Mouse (Mus musculus) layer of hippocampus, adult 6 months (tissue): ENCODE measurements around the gene Pnpla2. TPM values are rescaled to one million over a fixed set of nuclear protein-coding genes. Genes with fewer than 3 reads are reported as not detected.

Source experiments
- long read RNA-seq, 2 experiments: library from polyadenylated mRNA; unstranded; transcript quantifications; one replicate each; pipeline ENCODE4 v2.0.0; 2019 to 2020
- polyA plus RNA-seq: library from polyadenylated mRNA; unstranded; fragments of <200 nt; fragmentation: Nextera tagmentation; gene quantifications from 2 replicates; pipeline ENCODE4 v1.2.3, GENCODE M21; 2021

Pnpla2 gene
- polyA plus RNA-seq = 14.8 and 16.6 TPM in 2 replicates
- long read RNA-seq, experiment 1, transcript Pnpla2-203 (9 exons, 2,625 nt) = major isoform, 22 of 25 reads
- long read RNA-seq, experiment 1, partial matches to known transcripts = 3 of 25 reads
- long read RNA-seq, experiment 1, other reads (novel, unspliced or antisense) = 0 of 25 reads
- long read RNA-seq, experiment 2, transcript Pnpla2-203 (9 exons, 2,625 nt) = major isoform, 63 of 67 reads
- long read RNA-seq, experiment 2, partial matches to known transcripts = 3 of 67 reads
- long read RNA-seq, experiment 2, other reads (novel, unspliced or antisense) = 1 of 67 reads

DNA sequence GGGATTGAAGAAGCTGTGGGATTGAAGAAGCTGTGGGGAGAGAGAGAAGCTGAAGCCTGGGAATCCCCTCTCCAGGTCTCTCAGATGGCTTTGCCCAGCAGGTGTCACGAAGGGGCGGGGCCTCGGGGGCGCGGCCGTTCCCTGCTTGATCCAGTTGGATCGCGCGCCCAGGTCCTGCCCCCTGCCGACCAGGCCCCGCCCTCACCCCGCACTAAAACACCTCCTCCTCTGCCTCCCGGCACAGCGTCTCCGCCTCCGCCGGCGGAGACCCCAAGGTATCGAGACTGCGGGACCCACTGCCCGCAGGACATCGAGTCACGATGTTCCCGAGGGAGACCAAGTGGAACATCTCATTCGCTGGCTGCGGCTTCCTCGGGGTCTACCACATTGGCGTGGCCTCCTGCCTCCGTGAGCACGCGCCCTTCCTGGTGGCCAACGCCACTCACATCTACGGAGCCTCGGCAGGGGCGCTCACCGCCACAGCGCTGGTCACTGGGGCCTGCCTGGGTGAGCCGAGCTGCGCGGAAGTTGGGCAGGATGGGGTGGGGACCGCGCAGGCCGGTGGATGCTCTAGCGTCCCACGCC lies at the start of gene Pnpla2:
Gene Pnpla2 (plus strand): TSS at position 232 of the 585 bp plus-strand sequence.

DNA sequence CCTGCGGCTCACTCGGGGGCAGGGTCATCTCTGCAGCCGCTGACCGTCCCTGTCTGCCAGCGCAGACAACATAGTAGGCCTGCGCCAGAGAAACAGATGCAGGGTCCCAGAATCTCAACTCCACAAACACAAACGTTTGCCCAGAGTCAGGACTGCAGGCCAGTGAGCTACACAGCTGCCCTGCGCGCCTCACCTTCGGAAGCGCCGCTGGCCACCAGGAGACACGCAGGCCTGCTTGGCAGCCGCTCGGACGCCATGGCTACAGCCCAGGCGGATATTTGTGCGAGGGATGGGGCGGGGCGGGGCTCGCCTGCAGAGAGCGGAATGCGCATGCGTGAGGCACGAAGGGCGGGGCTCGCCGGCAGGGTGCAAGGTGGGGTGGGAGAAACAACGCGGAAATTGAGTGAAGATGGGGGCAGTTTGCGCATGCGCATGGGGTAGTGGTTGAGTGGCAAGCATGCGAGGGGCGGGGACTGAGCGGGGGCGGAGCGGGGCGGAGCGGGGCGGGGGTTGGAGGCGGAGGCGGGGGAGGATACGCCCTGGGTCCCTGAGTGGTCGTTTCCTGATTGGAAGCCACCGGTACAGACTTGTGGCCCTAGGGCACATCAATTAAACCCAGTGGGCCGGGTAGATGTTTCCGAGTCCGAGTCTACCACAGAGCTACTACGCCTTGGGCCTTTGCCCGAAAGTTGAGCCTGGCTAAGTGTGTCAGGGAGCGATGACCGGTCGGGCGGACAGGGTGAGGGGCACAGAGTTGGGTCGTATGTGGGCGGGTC lies 41.0 kb upstream of the Pnpla2 start, which contains the start of gene Gatd1:
Gene Gatd1 (minus strand): TSS at position 328 of the 776 bp plus-strand sequence.

DNA sequence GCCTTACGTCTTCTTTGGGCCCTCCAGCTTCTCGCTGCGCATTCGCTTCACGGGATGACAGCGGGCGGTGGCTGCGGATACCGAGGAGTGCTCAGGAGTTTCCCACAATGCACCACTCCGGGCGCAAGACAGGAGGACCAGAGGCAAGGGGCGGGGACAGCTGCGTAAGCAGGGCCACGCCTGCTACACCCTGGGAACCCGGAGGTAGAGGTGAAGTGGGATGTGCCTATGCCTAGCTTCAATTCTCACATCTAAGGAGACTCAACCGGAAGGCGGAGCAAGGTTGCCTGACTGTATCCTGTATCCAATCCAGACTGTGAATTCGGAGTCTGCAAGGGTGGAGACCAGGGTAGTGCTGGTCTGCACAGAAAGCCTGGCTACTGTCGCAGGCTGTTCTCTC lies 25.7 kb upstream of the Pnpla2 start, which contains the start of gene Cend1:
Gene Cend1 (minus strand): TSS at position 182 of the 400 bp plus-strand sequence.

DNA sequence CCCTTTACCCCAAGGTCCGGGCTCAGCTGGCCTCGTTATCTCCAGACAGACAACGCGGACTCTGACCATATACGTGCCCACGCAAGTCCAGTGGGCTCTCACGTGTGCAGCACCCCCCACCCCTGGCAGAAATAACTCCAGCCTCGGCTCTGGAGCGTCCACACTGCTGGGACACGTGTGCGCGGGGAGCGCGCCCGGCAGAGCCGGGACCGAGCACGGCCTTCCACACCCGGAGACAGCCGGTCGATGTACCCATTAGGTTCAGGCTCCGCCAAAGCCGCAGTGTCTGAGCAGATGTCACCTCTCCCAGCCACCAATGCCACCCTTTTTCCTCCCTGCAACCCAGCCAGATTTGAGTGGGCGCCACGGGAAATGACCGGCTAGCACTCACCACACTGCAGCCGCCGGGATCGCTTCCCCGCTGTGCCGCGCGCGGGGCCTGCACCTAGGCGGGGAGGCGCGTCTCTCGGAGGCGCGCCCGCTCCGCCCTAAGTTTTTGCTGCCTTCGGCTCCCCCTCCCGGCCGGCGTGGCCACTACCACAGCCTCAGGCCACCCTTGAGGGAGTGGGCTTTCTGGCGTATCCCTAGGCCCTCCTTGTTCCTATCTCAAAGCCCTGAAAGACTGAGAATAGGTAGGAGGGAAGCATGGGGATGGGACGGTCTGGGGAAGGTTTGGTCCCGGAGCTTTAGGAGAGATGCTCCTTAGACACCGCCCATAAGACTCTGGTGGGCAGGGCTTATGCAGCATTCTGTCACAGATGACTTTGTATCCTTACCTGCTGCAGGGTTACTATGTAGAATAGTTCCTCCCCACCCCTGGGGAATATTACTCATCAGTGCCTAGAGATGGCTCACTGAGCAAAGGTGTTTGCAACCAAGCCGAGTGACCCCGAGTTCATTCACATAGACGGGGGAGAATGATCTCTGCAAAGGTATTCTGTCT lies 17.5 kb upstream of the Pnpla2 start, which contains the start of gene Slc25a22:
Gene Slc25a22 (minus strand): TSS at position 715 of the 943 bp plus-strand sequence.

DNA sequence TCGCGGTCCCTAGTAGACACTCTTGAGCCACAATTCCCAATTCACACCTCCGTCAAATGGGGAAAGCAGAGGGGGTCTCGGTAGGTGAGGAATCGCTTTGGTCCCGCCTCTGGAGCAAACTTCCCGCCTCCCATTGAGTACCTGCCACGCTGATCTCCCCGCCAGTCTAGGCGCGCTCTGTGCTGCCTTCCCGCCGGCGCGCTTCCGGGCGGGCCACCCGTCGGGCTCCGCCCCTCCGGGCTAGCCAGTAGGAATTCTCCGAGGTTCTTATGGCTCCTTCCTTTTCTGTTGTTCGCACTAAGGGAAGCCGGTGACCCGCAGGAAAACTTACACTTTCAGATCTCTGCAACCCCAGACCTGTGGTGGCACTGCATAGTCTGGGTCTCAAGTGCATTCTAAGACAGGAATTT lies 11.2 kb upstream of the Pnpla2 start, which contains the start of gene Pidd1:
Gene Pidd1 (minus strand): TSS at position 198 of the 410 bp plus-strand sequence.

DNA sequence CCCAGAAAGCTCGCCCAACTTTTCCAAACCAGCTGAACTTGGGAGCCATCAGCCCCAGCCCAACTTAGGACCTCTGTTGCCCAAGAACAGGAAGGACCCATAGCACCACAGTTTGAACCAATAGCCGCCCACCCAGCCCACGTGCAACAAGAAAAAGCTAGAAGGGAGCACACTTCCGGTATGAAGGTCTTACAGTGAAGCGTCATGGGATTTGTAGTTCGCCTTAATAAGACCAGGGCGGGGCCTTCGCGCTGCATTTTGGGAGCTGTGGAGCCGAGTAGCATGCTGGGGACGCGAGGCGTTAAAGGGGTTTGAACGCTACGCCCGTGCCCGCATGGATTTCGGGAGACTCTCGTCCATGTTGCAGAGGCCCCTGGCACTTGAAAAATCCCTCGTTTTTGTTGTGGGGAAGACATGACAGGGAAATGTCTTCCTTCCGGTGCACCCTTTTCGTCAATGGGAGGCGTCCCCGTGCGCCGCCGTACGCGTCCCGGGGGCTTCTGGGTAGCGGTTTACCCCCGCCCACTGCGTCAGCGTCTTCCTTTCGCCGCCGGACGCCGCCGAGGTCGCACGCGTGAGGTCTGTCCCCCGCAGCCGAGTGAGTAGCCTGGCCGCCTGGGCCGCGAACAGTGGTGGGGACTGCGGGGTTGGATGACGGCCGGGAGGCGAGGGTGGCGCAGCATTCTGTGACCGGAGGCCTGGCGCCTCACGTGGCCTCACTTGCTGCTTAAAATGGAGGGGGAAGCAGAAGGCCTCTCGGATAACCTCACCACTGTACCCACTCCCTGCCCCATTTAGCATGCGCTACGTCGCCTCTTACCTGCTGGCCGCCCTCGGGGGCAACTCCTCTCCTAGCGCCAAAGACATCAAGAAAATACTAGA lies 7.6 kb upstream of the Pnpla2 start, which contains the start of gene Rplp2:
Gene Rplp2 (plus strand): TSS at position 261 of the 882 bp plus-strand sequence.

DNA sequence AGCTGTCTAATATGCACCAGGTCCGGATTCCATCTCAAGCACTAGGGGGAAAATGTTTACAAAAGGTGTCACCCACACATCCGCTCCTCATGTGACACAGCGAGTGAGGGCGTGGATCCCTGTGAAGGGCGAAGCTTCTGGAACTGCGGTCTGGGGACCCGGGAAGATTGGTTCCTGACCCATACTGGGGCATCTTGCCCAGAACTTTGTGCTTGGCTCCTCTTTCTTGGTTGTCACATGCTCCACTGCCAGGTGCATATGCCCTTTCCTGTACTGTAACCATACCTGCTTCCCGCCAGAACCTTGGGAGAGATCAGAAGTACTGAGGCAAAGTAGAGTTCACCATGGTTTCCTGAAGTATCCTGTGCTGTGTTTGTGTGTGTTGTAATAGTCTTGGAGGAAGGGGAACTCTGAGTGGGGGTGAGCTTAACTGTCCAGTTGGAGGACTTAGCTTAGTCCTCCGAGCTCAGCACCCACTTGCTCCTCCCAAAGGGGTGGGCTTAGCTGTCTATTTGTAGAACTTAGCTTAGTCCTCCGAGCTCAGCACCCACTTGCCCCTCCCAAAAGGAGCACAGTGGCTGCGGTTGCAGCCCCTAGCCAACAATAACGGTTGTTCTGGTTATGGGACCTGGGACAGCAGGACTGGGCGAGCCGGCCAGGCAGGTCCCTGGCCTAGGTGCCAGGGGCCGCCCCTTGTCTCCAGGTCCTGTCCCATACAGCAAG lies 5.6 kb downstream of the Pnpla2 start, which contains the start of gene Cracr2b:
Gene Cracr2b (plus strand): TSS at position 704 of the 723 bp plus-strand sequence.

DNA sequence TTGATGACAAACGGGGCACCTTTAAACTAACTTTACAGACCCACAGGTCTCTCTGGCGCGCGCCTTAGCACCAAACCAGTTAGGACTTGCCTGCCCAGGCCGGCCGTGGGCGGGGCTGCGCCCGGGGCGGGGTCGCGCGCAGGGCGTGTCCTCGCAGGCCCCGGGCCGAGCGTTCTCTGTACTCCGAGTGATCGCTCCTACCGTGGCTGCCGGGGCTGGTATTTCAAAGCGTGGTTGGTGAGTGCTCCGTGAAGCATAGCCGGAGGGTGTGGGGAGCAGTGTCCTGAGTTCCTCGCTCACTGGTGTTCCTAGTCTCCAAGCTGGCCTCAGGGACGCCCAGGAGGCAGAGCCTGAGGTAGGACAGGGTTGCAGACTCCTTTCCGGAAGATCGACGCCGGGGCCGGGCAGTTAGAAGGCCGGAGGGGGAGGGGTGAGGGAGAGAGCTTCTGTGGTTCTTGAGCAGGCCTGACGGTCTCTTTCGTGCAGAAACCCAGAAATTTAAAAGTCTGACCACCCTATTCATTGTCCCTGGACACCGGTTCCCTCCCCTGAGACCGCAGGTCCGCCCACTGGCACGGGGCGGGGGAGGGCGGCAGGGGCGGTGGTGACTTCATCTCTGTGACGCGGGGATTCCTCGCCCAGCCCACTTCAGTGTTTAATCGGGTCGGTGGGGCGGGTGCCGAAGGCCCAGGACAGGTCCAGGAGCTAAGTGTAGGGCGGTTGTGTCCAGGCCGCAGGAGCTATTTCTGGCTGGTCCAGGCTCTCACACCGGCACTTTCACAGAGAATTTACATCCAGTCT lies 12.4 kb downstream of the Pnpla2 start, which contains the start of gene Cd151:
Gene Cd151 (plus strand): TSS at position 163 of the 801 bp plus-strand sequence.

DNA sequence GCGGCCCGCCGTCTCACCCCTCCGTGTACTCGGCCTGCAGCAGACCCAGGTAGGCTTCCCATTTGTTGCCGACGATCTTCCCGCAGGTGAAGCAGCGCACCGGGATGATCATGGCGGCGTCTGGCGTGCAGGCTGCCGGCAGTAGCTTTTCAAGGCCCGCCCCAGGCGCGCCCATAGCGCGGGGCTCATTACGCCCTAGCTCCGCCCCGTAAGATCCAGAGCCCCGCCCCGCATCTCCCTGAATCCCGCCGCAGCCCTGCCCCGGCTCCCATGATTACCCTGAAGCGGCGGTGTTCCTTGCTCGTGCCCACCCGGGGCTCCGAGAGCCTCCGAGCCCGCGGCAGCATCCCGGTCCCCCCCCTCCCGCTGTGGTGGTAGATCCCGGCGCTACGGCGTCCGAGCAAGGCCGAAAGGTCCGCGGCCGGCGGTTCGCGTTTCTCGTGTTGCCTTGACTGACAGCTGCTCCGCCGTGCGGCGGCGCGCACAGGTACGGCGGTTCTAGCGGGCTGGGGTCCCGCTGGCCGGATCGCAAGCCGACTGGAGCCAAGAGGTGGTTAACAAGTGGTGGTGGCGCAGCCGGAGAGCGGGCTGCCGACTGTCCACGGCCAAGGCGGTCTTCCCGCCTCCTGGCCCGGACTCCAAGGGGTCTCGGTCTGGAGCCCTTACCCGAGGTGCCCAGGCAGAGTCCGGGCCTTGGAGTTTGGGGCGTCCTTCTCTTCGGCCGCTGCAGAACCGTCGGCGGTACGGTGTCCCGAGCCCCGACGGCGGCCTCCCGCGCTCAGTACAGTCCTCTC lies 20.2 kb downstream of the Pnpla2 start, which contains the start of the genes Polr2l and Tspan4:
Gene Polr2l (minus strand): TSS at position 122 of the 794 bp plus-strand sequence.
Gene Tspan4 (plus strand): TSS at position 230 of the 794 bp plus-strand sequence.

Other genes with a start within 250 kb of the Pnpla2 start
- gene Lmntd2, start 241.1 kb upstream of the Pnpla2 start, polyA plus RNA-seq = 0.19 TPM in 1 of 2 replicates, not detected in the other
- 2.4 and 2.5 TPM in 2 replicates for gene Rassf7, start 239.3 kb upstream of the Pnpla2 start, polyA plus RNA-seq
- gene Phrf1, start 226.4 kb upstream of the Pnpla2 start, polyA plus RNA-seq = 21.3 and 23.3 TPM in 2 replicates
- 2.7 TPM in 2 replicates for gene Irf7, start 188.7 kb upstream of the Pnpla2 start, polyA plus RNA-seq
- 0.06 TPM in 1 of 2 replicates, not detected in the other for gene Cdhr5, start 178.4 kb upstream of the Pnpla2 start, polyA plus RNA-seq
- 0.67 and 0.82 TPM in 2 replicates for gene Sct, start 176.1 kb upstream of the Pnpla2 start, polyA plus RNA-seq
- gene Drd4, start 163.2 kb upstream of the Pnpla2 start, polyA plus RNA-seq = 0.09 and 0.15 TPM in 2 replicates
- 65.4 and 72.8 TPM in 2 replicates for gene Deaf1, start 127.5 kb upstream of the Pnpla2 start, polyA plus RNA-seq
- gene Tmem80, start 127.5 kb upstream of the Pnpla2 start, polyA plus RNA-seq = 32.9 and 33.3 TPM in 2 replicates
- 2.8 and 5.0 TPM in 2 replicates for gene Eps8l2, start 116.3 kb upstream of the Pnpla2 start, polyA plus RNA-seq
- 301 and 321 TPM in 2 replicates for gene Taldo1, start 63.0 kb upstream of the Pnpla2 start, polyA plus RNA-seq
- 46.9 and 50.3 TPM in 2 replicates for gene Gatd1, start 41.1 kb upstream of the Pnpla2 start, polyA plus RNA-seq
- gene Cend1, start 25.7 kb upstream of the Pnpla2 start, polyA plus RNA-seq = 138 and 162 TPM in 2 replicates
- 111 and 136 TPM in 2 replicates for gene Slc25a22, start 17.3 kb upstream of the Pnpla2 start, polyA plus RNA-seq
- gene Pidd1, start 11.2 kb upstream of the Pnpla2 start, polyA plus RNA-seq = 0.33 and 0.48 TPM in 2 replicates
- gene Rplp2, start 7.8 kb upstream of the Pnpla2 start, polyA plus RNA-seq = 2,193 and 2,396 TPM in 2 replicates
- gene Cracr2b, start 5.9 kb downstream of the Pnpla2 start, polyA plus RNA-seq = 2.9 and 4.7 TPM in 2 replicates
- 34.7 and 46.2 TPM in 2 replicates for gene Cd151, start 12.2 kb downstream of the Pnpla2 start, polyA plus RNA-seq
- 91.9 and 96.6 TPM in 2 replicates for gene Polr2l, start 19.9 kb downstream of the Pnpla2 start, polyA plus RNA-seq
- 27.1 and 34.9 TPM in 2 replicates for gene Tspan4, start 20.0 kb downstream of the Pnpla2 start, polyA plus RNA-seq
- gene Chid1, start 84.7 kb downstream of the Pnpla2 start, polyA plus RNA-seq = 69.3 and 75.3 TPM in 2 replicates
- gene Ap2a2, start 107.0 kb downstream of the Pnpla2 start, polyA plus RNA-seq = 140 and 157 TPM in 2 replicates
- not detected in 2 replicates for gene Muc6, start 200.1 kb downstream of the Pnpla2 start, polyA plus RNA-seq
- gene Muc2, start 235.1 kb downstream of the Pnpla2 start, polyA plus RNA-seq = not detected in 2 replicates